Mouse (Mus musculus) erythroblast, embryonic 14.5 days (primary cell): ENCODE measurements around the gene Zfp119b.

Experiments used
- GATA1 ChIP-seq: IDR thresholded peaks from 2 replicates; pipeline ENCODE4 v1.6.1; 2012; ENCODE audit warnings: low read length, inconsistent platforms, mixed read lengths
- TAL1 ChIP-seq: IDR thresholded peaks from 3 replicates; pipeline ENCODE4 v1.6.1; 2012; ENCODE audit warnings: low read length, inconsistent platforms, mixed read lengths

- TF ChIP-seq GATA1 (no peak), TAL1 (no peak)
Observed at GRCm38 (mm10) chr17:55967186-55967585, 17.9 kb upstream of the Zfp119b start.
